Comparison of ENCODE assay signal across 8 mouse cellular contexts in genomic region chr11:60176182-60176974, GRCm38 (mm10). TPM values are rescaled to one million over a fixed set of nuclear protein-coding genes. Genes with fewer than 3 reads are reported as not detected.
DNase-seq lines count a peak whose midpoint lies in the region; ATAC-seq and TF ChIP-seq lines count a peak whose summit lies in the region.

No protein-coding gene starts in this region.

- H3K27ac ChIP-seq in bone marrow macrophage, adult 2 months (ENCODE audit: insufficient read depth, low read depth, low read length) = 0 out of 2 replicates have a peak overlapping the region, but pooled peaks have one; percentile 8
- H3K27ac ChIP-seq in forebrain, embryonic 12.5 days = peak overlapping the region; percentile 99
- peak overlapping the region; percentile 99 for H3K27ac ChIP-seq in heart, embryonic 16.5 days (ENCODE audit: low read length)
- H3K27ac ChIP-seq in liver, embryonic 13.5 days = peak overlapping the region; percentile 75
- peak overlapping the region; percentile 90 for H3K27ac ChIP-seq in stomach, embryonic 14.5 days (ENCODE audit: low read length)

- under 1% methylated on average over 58 of the region's 71 CpGs for WGBS in forebrain, embryonic 12.5 days
- WGBS in heart, embryonic 16.5 days = under 1% methylated on average over 69 of the region's 71 CpGs
- WGBS in liver, embryonic 13.5 days (ENCODE audit: insufficient replicate concordance) = under 1% methylated on average over 71 of the region's 71 CpGs
- WGBS in stomach, embryonic 14.5 days = under 1% methylated on average over 66 of the region's 71 CpGs

- peak overlapping the region; percentile 99 for H3K4me2 ChIP-seq in forebrain, embryonic 12.5 days
- H3K4me2 ChIP-seq in heart, embryonic 16.5 days (ENCODE audit: low read depth, low read length) = peak overlapping the region; percentile 97
- peak overlapping the region; percentile 100 for H3K4me2 ChIP-seq in liver, embryonic 13.5 days
- peak overlapping the region; percentile 98 for H3K4me2 ChIP-seq in stomach, embryonic 14.5 days (replicated peaks; ENCODE audit: low read depth, low read length)

- no peaks in the 10 kb centered on the region for H3K9me3 ChIP-seq in forebrain, embryonic 12.5 days
- H3K9me3 ChIP-seq in heart, embryonic 16.5 days (replicated peaks; ENCODE audit: control insufficient read depth, low read length) = no peaks in the 10 kb centered on the region
- H3K9me3 ChIP-seq in liver, embryonic 13.5 days (replicated peaks) = no peaks in the 10 kb centered on the region
- H3K9me3 ChIP-seq in stomach, embryonic 14.5 days (ENCODE audit: control insufficient read depth, low read depth, low read length) = no peaks in the 10 kb centered on the region

- H3K4me3 ChIP-seq in bone marrow macrophage, adult 2 months (ENCODE audit: insufficient read depth, low read length) = peak overlapping the region; percentile 69
- peak overlapping the region; percentile 65 for H3K4me3 ChIP-seq in forebrain, embryonic 12.5 days (replicated peaks)
- peak overlapping the region; percentile 67 for H3K4me3 ChIP-seq in heart, embryonic 16.5 days (ENCODE audit: low read length)
- H3K4me3 ChIP-seq in liver, embryonic 13.5 days (replicated peaks) = peak overlapping the region; percentile 74
- H3K4me3 ChIP-seq in stomach, embryonic 14.5 days (ENCODE audit: low read depth, low read length) = peak overlapping the region; percentile 60

- peak; percentile 53 to 56 for DNase-seq in B cell, adult 2 months
- peak; percentile 82 for DNase-seq in kidney, postnatal 10 days
- peak; percentile 58 for DNase-seq in liver, embryonic 13.5 days
- peak; percentile 35 to 36 for DNase-seq in natural killer cell, adult 2 months (ENCODE audit: low spot score in 2 of 2)

- peak; percentile 52 for ATAC-seq in forebrain, embryonic 12.5 days (ENCODE audit: low FRiP score)
- ATAC-seq in heart, embryonic 16.5 days (replicated peaks; ENCODE audit: extremely low read depth, insufficient read depth, low FRiP score) = peak; percentile 41
- peak; percentile 58 for ATAC-seq in liver, embryonic 13.5 days (ENCODE audit: low read depth)
- ATAC-seq in stomach, embryonic 14.5 days (ENCODE audit: insufficient number of reproducible peaks, insufficient read depth, low FRiP score, low read depth) = peak; percentile 39

- peaks cover 8% of the 10 kb centered on the region; the same call in 1 of the 2 replicates for H3K4me1 ChIP-seq in bone marrow macrophage, adult 2 months (ENCODE audit: control insufficient read depth, insufficient read depth, low read length)
- peaks cover 84% of the 10 kb centered on the region for H3K4me1 ChIP-seq in forebrain, embryonic 12.5 days
- H3K4me1 ChIP-seq in heart, embryonic 16.5 days (ENCODE audit: control insufficient read depth, insufficient read depth, low read length) = peaks cover 74% of the 10 kb centered on the region
- peaks cover 94% of the 10 kb centered on the region for H3K4me1 ChIP-seq in liver, embryonic 13.5 days (replicated peaks)
- H3K4me1 ChIP-seq in stomach, embryonic 14.5 days (ENCODE audit: control insufficient read depth, insufficient read depth, low read length) = peaks cover 60% of the 10 kb centered on the region

- no peak for TF ChIP-seq CTCF in bone marrow macrophage, adult 2 months (IDR thresholded peaks at IDR 0.05; ENCODE audit: low read depth, low read length)

- H3K27me3 ChIP-seq in forebrain, embryonic 12.5 days = 0 out of 2 replicates have a peak, but pooled peaks cover 3% of the 10 kb centered on the region
- H3K27me3 ChIP-seq in heart, embryonic 16.5 days (ENCODE audit: control insufficient read depth, insufficient read depth, low read length) = no peaks in the 10 kb centered on the region
- H3K27me3 ChIP-seq in liver, embryonic 13.5 days = 0 out of 2 replicates have a peak, but pooled peaks cover 4% of the 10 kb centered on the region
- H3K27me3 ChIP-seq in stomach, embryonic 14.5 days (ENCODE audit: control insufficient read depth, insufficient read depth, low read length) = no peaks in the 10 kb centered on the region

- peak overlapping the region; percentile 83 for H3K9ac ChIP-seq in forebrain, embryonic 12.5 days
- peak overlapping the region; percentile 84 for H3K9ac ChIP-seq in heart, embryonic 16.5 days (ENCODE audit: low read length)
- peak overlapping the region; percentile 83 for H3K9ac ChIP-seq in liver, embryonic 13.5 days
- H3K9ac ChIP-seq in stomach, embryonic 14.5 days (replicated peaks; ENCODE audit: low read depth, low read length) = peak overlapping the region; percentile 59

- no peak for TF ChIP-seq POLR2A in bone marrow macrophage, adult 2 months (IDR thresholded peaks at IDR 0.05; ENCODE audit: borderline replicate concordance, low read depth, low read length)

- H3K36me3 ChIP-seq in forebrain, embryonic 12.5 days (replicated peaks) = 0 out of 2 replicates have a peak, but pooled peaks cover 4% of the 10 kb centered on the region
- no peaks in the 10 kb centered on the region for H3K36me3 ChIP-seq in heart, embryonic 16.5 days (ENCODE audit: control insufficient read depth, insufficient read depth)
- peaks cover 6% of the 10 kb centered on the region; the same call in 1 of the 2 replicates for H3K36me3 ChIP-seq in liver, embryonic 13.5 days
- H3K36me3 ChIP-seq in stomach, embryonic 14.5 days (ENCODE audit: control insufficient read depth, insufficient read depth, low read length) = no peaks in the 10 kb centered on the region

RNA-seq across cellular contexts. Expression of gene Srebf1, which starts 46.0 kb away (rescaled TPM):
- polyA plus RNA-seq in bone marrow macrophage, adult 2 months (2012; ENCODE audit: insufficient read depth, insufficient read length, missing spikeins) = 41.9 and 49.2 TPM in 2 replicates
- 58.0 and 58.1 TPM in 2 replicates for polyA plus RNA-seq in forebrain, embryonic 12.5 days (2016; fragmentation: Nextera tagmentation; extraction: Ambion mirVana)
- polyA plus RNA-seq in heart, embryonic 16.5 days (2015; fragmentation: Nextera tagmentation; extraction: Ambion mirVana) = 36.1 and 47.0 TPM in 2 replicates
- 42.2 and 44.1 TPM in 2 replicates for polyA plus RNA-seq in liver, embryonic 13.5 days (2015; fragmentation: Nextera tagmentation; extraction: Ambion mirVana)
- 70.9 and 72.6 TPM in 2 replicates for polyA plus RNA-seq in stomach, embryonic 14.5 days (2014; fragmentation: Nextera tagmentation; extraction: Ambion mirVana)

Comparison
In these comparisons a context has a peak if more than half of its experiments do, and no peak if none do; other contexts are left out.
1. Peak in every context shown above with its lines: DNase-seq, ATAC-seq, H3K4me3 ChIP-seq and H3K27ac ChIP-seq.
2. H3K27ac ChIP-seq: peak in every context shown above with its lines; median percentile 99 in forebrain, embryonic 12.5 days; 99 in heart, embryonic 16.5 days; 90 in stomach, embryonic 14.5 days; 75 in liver, embryonic 13.5 days; 8 in bone marrow macrophage, adult 2 months.